Mouse (Mus musculus) layer of hippocampus, postnatal 25 days (tissue): ENCODE data around the gene Gm3194. TPM values are rescaled to one million over a fixed set of nuclear protein-coding genes. Genes with fewer than 3 reads are reported as not detected.
"Not testable (repeated sequence)": the region's sequence is repeated elsewhere in the genome, so short reads cannot be mapped to it uniquely, and the experiment has no call there.

Source experiments
- DNase-seq, 2 experiments: peaks; one replicate each; pipeline ENCODE4 v3.0.0; 2022; ENCODE audit warnings: mixed read lengths in 2 of 2, low spot score in 1 of 2; ENCODE audit errors: extremely low spot score in 1 of 2
- total RNA-seq, 2 experiments: library from RNA; stranded (reverse); gene quantifications; 2 replicates each; pipeline ENCODE4 v1.2.3; 2021

Gene Gm3194
- 1 to 10 TPM; 3.6 to 4.8 TPM for total RNA-seq

DNA sequence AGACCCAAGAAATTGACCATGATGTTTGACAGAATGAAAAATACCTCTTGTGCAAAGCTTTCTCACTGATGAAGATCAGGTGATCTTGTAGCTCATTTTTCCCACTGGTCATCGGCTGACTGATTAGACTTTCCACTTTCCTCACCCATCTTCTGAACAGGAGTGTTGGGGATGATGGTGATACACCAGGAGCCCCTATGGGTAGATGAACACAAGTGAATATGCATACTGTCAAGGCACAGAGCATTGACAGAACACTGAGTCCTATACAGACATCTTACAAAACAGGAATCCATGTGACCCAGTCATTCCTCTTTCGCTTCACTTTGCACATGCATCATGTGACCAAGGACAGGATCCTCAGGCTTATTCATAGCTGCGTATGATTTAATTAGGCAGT lies at the start of gene Gm3194:
Gene Gm3194, minus strand, starts transcription at position 101 of the 400 bp plus-strand sequence.
- DNase-seq = not testable (repeated sequence)

DNA sequence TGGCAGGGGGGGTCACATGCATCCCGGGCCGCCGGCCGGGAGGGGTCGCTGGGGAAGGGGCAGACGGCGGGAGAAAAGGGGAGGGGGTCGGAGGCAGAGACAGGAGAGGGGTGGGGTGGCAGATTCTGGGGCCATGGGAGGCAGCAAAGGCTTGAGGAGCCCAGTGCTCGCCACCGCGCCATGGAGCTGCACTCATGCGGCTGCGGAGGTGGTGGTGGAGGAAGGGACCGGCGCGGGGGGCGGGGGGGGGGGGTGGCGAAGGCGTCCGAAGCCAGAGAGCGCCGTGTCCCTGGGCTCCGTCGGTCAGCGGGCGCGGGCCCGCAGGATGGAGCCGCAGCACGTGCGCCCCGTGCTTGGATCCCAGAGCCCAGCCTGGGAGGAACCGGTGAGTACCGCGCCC lies 46.1 kb upstream of the Gm3194 start, which contains the start of gene Gm3488:
Gene Gm3488, plus strand, starts transcription at position 301 of the 400 bp plus-strand sequence.
- DNase-seq = not testable (repeated sequence)

DNA sequence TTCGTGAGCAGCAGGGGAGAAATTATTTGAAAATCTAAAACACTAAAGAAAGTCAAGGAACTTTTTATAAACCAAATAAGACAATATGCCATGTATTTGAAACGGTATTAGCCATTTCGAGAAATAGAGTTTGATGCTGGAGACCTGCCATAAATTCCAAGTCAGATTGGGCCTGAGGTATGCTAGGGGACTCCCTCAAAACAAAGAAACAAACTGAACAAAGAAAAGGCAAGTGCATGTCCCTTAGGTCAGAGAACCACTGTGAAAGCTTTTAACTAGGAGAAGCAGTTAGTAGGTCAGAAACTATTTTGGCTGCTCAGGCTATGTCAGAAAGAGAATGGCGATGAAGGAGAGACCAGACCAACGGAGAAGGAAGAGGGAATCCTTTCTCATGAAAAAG lies 28.6 kb upstream of the Gm3194 start, which contains the start of gene Gm3187:
Gene Gm3187, plus strand, starts transcription at position 301 of the 400 bp plus-strand sequence.
- DNase-seq = peak in 1 of 2 experiments; percentile 0

DNA sequence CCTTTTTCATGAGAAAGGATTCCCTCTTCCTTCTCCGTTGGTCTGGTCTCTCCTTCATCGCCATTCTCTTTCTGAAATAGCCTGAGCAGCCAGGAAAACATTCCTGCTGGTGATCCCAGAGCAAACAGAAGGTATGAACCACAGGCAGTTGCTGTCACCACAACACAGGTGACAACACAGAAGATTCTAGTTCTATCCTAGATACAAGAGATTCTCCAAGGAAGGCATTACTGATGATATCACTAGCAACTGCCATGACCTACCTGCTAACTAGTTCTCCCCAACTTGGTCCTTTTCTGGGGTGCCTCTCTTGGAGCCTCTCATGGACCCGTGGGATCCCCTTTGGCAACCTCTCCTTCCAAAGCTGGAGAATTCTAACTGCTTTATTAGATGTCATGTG lies 22.5 kb upstream of the Gm3194 start, which contains the start of gene Gm8246:
Gene Gm8246, minus strand, starts transcription at position 101 of the 400 bp plus-strand sequence.
- not testable (repeated sequence) for DNase-seq

DNA sequence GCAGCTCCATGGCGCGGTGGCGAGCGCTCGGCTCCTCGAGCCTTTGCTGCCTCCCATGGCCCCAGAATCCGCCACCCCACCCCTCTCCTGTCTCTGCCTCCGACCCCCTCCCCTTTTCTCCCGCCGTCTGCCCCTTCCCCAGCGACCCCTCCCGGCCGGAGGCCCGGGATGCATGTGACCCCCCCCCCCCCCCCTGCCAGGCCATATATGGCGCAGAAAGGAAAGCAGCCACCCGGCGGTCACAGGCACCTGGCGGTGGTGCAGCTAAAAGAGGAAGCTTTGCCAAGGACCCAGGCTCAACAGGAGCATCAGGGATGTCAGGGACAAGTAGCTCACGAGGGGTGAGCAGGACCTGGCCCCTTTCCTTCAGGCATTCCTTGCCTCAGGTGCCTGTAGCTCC lies 5.2 kb upstream of the Gm3194 start:
- not testable (repeated sequence) for DNase-seq

DNA sequence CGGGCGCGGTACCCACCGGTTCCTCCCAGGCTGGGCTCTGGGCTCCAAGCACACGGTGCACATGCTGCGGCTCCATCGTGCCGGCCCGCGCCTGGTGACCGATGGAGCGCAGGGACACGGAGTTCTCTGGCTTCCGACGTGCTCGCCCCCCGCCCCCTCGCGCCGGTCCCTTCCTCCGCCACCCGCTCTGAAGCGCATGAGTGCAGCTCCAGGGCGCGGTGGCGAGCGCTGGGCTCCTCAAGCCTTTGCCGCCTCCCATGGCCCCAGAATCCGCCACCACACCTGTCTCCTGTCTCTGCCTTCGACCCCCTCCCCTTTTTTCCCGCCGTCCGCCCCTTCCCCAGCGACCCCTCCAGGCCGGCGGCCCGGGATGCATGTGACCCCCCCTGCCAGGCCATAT lies 66.3 kb downstream of the Gm3194 start, which contains the start of gene Gm3500:
Gene Gm3500, minus strand, starts transcription at position 101 of the 400 bp plus-strand sequence.
- DNase-seq = not testable (repeated sequence)

Other genes with a start within 250 kb of the Gm3194 start
- under 1 TPM in 1 of 2 experiments, not detected in 1; 0.15 TPM for gene Gm3526, start 194.9 kb downstream of the Gm3194 start, total RNA-seq
- not detected for gene Gm3542, start 120.5 kb downstream of the Gm3194 start, total RNA-seq
- gene Gm3500, start 66.4 kb downstream of the Gm3194 start, total RNA-seq = not detected
- not detected for gene Gm8246, start 22.4 kb upstream of the Gm3194 start, total RNA-seq
- not detected for gene Gm3187, start 28.7 kb upstream of the Gm3194 start, total RNA-seq
- 1 to 10 TPM in 1 of 2 experiments, under 1 TPM in 1; 0.62 to 2.0 TPM for gene Gm3488, start 46.2 kb upstream of the Gm3194 start, total RNA-seq
- not detected for gene Gm3532, start 83.0 kb upstream of the Gm3194 start, total RNA-seq
- not detected for gene Gm8265, start 177.6 kb upstream of the Gm3194 start, total RNA-seq
- gene Gm9603, start 232.0 kb upstream of the Gm3194 start, total RNA-seq = not detected